Mouse (Mus musculus): Measurements from ENCODE around the gene Adcy2. TPM values are rescaled to one million over a fixed set of nuclear protein-coding genes. Genes with fewer than 3 reads are reported as not detected.

The Adcy2 gene
- polyA plus RNA-seq (2012; rRNA removed) = 1.2 and 1.3 TPM in 2 replicates

GRCm38 (mm10) chr13:68998918-68999801, at the start of gene Adcy2:
Gene Adcy2, minus strand, starts transcription at chr13:68999541.

DNA sequence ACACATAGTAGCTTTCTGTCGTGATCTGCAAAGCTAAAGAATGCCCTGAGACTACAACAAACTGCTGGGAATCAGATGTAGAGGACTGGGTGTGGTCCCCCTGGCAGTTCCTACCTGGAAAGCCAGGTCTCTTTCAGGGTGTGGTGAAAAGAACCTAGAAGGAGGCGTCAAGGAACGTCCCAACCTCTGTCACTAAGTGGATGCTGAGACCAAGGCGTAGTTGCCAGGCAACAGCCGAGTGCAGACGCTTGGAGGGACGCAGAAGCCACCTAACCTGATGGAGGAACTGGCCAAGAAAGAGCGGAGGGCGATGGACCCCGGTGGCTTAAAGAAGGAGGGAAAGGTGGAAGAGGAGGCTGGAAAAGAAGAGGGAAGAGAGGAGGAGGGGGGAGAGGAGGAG, 402.1 kb downstream of the Adcy2 start, which contains the start of gene 1700001L19Rik:
Gene 1700001L19Rik, plus strand, starts transcription at position 223 of the 400 bp plus-strand sequence.

DNA sequence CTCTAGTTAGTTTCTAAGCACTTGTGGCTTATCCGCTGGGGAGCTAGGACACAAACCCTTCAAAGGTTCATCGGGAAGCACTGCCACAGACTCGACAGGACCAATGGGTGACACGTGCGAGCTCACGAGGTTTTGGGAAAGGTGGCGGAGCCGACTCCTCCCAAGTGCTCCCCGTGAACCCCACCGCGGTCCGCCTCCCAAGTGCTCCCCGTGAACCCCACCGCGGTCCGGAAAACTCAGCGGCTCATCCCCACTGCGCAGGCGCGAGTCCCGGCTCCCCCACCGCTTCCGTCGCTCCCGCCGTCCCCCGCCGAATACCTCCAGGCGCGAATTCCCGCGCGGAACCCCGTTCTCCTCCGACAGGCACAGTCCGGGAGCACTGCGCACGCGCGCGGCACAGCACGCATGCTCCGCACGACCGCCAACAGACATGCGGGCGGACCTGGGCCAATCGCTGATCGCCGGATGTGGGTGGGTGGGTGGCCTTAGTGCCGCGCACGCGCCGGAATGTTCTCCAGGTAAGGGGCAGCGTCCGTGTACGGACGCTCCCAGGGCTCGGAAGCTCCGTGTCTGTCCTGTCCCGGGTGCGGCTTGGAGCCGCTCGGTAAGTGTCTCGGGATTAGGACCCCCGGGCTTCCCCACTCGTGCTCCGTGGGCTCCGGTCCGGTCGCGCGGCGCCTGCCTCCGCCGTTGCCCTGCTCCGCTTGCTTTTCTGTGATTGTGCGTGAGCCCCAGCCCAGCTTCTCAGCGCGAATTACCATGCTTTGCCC, 417.4 kb downstream of the Adcy2 start, which contains the start of the genes Mtrr and Fastkd3:
Gene Mtrr, minus strand, starts transcription at position 403 of the 770 bp plus-strand sequence.
Gene Fastkd3, plus strand, starts transcription at position 488 of the 770 bp plus-strand sequence.

Data from colon, adult 2 months (tissue).